Mouse (Mus musculus) G1E-ER4 (cell line): ENCODE data around the gene Pbx1. TPM values are rescaled to one million over a fixed set of nuclear protein-coding genes. Genes with fewer than 3 reads are reported as not detected.

Source experiments
- GATA1 ChIP-seq: IDR thresholded peaks from one replicate; pipeline ENCODE4 v1.8.0; 2012; ENCODE audit warnings: low read length, inconsistent platforms
- polyA plus RNA-seq: library from polyadenylated mRNA; stranded (reverse); fragments of >175 nt; gene quantifications from 2 replicates; pipeline ENCODE4 v1.2.3, GENCODE M21; 2012

Pbx1 gene
- polyA plus RNA-seq, 1 experiment = not detected

DNA sequence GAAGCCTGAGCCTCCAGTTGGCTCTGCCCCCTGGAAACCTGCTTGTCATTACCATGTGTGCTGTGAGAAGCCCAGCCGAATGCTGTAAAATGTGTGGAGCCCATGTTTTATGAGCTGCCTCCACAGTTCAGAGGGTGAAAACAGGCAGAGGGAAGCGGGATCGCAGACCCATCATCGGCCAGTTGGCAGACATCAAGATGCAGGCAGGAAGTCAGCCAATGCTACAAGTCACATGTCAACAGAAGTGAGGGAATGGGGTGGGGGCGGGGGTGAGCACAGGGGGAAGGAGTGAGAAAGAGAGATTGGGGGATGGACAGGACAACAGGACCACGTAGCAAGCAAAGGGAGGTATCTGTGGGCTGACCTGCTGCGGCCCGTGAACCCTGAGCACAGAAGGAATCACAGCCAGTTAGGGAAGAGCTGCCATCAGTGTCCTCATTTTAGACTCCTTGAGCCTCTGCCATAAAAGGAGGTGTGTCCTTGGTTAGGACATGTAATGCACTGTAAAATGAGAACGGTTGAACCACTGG is 51.8 kb downstream of the Pbx1 start:
- TF ChIP-seq GATA1 = no peak

DNA sequence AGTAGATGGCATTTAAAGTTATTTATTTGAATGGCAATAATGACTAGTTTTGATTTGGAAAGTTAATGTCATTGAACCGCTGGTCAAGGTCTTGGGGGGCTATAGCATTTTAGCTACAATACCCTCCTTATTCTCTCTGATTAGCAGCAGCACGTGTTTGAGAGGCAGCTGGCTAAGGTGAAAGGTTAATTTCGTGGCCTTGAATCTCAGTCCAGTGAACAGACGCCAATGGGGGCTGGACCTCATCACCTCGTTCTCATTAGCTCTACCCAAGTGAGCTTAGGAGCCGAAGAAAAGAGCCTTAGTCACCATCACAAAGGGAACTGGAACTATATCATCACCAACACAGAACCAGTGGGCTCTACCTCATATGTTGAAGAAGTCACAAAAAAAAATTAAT is 54.4 kb downstream of the Pbx1 start:
- TF ChIP-seq GATA1 = no peak

DNA sequence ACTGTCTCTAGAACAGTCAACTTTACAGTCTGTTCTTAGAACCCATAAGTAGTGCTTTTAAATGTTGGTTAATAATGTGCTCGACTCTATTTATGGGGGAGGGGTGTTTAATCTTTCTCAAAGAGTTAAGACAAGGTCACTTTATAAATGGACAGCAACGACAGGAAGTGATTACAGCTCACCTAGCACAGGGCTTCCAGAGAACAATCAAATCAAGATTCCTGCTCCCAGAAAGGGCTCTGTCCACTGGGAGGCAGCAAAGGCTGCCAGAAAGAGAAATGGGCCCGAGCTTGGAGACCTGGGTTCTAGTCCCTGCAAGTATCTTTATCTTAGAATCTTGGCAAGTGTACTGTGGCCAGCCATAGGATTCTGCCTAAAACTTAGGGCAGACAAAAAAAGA is 55.7 kb downstream of the Pbx1 start:
- TF ChIP-seq GATA1 = no peak

DNA sequence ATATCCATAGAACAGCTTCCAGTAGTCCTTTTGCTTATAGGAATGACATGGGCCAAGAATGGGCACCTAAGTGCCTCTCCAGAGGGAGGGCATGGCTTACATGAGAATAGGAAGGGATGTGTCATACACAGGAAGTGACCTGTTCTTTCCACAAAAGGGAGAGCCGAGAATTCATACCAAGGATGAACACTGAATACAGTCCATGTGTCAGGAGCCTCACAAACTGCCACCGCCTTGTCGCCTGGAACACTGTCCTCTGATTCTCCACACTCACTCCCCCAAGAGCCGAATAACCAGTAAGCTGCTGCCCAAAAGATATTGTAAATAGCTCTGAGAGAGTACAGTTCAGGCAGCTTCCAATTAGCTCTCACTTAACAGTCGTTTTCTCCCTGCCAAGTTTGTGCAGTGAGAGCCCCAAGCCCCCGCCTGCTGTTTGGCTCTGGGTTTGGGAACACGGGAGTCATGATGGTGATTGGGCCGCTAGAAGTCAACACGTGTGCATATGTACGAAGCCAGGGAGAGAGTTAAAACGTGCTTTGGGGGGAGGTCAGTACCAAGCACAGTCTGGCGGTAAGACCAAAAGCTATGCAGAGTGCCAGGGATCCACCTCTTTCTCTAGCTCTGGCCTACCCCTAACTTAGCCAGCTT is 57.0 kb downstream of the Pbx1 start:
- TF ChIP-seq GATA1 = no peak

DNA sequence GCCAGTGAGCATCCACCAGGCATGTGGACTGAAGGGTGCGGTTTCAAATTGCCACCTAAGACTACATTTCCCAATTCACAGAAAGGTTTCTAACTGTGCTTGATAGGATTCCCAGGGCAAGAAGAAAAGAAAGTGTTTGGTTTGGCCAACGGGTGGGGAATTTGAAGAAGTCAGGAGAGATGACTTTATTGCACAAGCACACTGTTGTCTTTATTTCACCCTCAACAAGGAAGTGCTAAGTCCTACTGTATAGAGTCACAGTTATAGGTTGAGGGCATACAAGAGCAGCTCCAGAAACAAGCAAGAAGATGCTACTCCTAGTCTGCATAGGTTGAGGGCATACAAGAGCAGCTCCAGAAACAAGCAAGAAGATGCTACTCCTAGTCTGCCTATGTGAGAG is 60.0 kb downstream of the Pbx1 start:
- TF ChIP-seq GATA1 = no peak

DNA sequence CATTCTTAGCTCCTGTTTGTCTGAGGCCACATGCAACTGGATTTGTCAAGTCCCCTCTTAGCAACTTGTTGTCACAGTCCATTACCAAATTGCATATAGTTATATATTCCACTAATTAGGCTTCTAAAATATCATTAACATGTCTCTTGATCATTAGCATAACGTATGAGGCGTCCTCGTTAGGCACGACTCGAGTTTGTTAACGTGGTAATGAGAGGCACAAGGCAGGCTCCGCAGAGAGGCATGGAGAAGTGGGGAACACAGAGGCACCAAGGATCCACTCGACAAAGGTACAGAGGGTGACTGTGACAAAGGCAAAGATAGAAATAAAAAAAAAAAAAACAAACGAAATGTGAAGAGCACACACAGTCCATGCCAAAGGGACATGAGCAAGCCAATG is 61.1 kb downstream of the Pbx1 start:
- TF ChIP-seq GATA1 = no peak

DNA sequence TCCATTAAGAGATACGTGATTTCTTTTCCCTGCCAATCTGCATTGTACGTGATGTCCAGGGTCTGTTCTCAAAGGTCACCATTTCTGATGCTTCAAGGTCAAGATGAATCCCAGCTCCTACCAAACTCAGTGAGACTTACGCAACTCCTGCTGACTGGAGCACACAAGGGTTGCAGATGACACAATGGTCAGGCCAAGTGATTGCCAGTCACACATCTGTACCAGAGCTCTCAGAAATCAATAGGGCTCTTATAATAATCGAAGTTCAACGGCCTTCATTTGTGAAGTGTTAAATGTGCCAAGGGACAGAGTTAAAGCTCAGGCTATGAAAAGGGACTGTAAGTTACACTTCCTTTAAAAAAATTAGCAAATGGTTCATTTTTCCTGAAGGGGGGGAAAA is 65.8 kb downstream of the Pbx1 start:
- no peak for TF ChIP-seq GATA1

DNA sequence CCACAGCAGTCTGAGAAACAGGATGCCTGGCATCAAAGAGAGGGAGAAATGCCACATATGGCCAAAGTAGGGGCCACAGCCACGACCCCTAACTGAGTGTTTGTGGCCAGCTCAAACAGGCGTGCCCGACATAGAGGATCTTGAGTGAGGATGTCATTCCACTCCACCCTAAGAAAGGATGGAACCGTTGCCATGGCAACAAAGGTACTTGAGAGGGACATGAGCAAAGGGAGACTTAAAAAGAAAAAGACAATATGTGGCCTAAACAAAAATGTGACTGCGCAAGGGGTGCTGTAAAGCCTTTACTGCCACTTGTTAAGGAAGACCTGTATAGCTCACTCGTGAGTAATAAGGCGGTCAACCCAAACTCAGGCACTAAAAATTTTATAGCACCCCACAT is 67.7 kb downstream of the Pbx1 start:
- TF ChIP-seq GATA1 = no peak

DNA sequence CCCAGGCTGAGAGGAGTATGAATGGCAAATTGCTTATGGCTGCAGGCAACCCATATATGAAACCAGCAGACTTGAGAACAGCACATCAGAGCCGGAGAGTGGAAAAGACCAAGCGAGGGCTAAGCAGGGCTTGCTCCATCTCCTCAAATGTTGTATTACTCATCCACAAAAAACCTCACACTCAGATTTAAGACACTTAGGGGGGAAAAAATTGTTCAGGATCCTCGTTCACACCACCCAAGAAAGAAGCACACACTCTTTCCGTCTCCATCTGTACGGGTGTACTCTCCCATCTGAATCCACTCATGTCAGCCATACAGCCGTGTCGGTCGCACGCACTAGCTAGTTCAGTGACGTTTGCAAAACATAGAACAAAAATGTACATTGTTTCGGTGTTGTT is 69.0 kb downstream of the Pbx1 start:
- TF ChIP-seq GATA1 = no peak

DNA sequence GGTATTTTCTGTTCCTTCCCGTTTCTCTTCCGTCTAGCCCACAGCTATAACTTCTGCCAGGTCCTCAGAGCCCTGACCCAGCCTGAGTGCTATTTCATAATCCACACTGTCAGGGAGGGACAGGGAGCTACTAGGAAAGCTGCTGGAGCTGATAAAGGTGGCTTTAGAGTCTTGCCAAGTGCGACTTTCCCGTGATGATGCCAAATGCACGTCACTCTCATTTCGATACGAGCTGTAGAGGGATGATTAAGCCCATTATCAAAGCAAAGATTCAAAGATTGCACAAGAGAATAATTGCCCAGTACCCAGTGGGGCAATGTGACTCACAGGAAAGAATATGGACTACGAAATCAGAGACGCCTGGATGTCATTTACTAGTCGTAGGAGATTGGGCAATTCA is 69.6 kb downstream of the Pbx1 start:
- no peak for TF ChIP-seq GATA1

DNA sequence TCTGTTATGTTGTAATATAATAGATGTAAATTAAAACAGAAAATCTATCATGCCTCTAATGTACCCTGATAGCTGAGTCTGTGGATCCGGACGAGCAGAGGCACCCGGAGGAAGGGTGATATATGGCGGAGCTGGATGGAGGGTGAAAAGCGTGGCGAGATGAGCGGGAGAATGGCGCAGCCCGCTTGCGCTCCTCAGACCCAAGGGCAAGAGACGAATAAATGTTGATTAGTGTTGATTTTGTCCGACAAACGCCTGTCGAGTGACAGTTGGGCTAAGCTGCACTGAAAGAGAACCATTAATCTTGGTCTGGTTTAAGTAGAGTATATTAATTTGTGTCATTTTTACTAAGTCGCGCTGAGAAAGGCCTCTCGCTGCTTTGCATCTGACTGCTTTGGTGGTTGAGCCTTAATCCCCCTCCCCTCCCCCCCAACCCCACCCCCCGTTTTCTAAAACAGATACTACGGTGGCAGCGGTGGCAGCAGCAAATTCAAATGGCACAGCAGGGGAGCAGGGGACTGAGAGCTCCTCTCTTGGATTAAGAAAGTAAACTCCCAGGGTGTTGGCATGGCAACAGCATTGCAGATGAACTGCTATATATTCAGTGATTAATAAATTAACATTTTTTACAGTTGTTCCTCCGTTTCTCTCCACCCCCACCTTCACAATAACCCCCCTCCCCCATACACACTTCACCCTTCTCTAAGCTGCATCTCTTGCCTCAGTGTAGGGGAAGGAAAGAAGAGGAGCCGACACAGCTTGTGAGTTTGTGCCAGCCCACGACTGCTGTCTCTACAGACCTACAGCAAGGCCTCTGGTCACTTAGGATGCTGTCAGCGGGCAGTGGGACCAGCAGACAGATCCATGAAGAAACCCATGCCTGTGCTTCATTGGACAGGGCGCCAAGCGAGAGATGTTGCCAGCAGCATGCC is 74.1 kb downstream of the Pbx1 start:
- no peak for TF ChIP-seq GATA1

DNA sequence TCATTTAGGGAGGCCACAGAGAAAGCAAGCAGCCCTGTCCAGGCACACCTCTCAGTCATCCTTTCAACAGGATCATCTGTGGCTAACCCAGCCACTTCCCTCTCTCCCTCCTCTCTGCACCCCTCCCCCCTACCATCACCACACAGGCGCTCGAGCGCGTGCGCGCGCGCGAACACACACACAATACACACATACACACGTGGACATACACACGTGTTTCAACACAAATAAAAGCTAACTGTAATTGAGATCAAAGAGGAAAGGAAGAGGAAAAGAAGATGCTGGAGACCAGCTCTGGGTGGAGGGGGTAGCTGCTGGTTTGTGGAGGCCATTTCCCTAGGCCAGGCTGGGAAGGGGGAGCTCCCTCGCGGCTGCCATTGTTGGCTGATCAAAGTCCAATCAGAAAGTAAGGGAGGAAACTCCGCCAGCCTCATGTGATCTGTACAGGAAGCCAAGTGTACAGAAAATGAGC is 75.1 kb downstream of the Pbx1 start:
- TF ChIP-seq GATA1 = no peak

DNA sequence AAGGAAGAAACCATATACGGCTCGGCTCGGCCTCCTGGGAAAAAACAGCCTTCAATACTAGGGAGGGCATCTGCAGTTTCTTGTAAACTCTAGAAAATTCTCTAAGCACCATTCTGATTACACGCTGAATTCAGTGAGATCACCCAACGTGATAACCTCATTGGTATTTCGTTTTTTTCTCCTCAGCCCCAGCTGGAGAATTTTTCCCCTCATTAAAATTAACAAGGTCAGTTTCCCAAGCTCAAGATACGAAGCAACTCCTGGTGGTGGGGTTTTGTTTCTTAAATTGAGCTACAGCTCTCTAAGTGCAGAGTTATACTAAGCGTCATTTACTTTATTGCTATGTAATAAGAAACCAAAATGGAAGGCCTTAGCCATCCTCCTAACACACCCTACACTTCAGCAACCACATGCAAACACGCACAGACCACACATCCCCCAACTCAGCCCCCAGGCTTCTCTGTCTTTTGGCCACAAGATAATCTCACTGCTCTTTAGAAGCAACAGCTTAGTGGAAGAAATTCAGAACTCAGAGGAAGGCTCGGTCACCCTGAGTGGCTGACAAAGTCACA is 76.0 kb downstream of the Pbx1 start:
- TF ChIP-seq GATA1 = no peak

DNA sequence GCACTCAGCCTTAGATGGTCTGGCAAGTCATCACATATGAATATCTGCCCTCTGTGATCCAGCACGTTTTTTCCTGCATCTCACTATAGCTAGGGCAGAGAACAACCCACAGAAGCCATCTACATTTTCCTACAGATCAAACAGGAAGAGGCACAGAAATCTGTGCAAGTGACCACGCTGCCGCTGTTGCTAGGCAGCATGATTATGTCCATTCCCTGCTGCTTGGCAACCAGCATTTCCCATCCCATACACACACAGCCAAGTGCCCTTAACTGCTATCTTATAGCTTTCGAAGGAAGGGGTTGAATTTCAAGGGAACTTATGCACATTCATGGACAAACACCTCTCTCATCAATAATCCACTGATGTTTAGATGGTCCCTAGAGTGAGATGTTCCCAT is 77.1 kb downstream of the Pbx1 start:
- TF ChIP-seq GATA1 = no peak

DNA sequence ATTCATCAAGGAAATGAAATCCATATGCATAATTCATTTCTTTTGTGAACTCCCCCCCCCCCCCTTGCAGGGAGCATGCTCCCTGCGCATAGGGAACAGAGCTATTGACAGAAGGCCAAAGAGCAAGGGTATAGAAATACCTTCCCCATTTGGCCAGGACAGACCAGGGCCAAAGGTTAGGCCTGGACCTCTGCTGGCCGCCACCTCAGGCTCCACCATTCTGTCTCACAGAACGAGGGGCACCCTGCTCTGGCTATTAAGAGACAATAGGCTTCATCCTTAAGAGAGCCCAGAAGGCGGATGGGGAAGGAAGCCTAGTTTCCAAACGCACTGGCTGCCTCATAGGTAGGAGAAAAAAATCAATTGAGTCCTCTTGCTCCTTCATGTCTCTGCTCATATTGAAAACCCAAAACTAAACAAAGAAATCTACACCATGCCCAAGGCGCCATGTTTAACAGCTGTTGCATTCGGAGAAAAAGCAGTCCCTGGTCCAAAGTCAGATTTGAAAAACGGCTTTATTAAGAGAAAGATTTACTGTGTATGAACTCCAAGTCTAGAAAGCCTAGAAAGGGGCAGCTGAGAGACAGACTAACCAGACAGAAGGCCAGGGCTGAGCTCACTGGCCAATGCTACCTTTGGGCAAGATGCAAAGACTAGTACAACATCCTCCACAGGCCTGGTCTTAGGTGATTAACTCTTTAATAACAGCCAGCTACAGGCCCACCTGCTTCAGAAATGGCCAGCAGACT is 83.9 kb downstream of the Pbx1 start:
- no peak for TF ChIP-seq GATA1
